11 mouse cellular contexts compared by ENCODE assay signal in the genomic region with DNA sequence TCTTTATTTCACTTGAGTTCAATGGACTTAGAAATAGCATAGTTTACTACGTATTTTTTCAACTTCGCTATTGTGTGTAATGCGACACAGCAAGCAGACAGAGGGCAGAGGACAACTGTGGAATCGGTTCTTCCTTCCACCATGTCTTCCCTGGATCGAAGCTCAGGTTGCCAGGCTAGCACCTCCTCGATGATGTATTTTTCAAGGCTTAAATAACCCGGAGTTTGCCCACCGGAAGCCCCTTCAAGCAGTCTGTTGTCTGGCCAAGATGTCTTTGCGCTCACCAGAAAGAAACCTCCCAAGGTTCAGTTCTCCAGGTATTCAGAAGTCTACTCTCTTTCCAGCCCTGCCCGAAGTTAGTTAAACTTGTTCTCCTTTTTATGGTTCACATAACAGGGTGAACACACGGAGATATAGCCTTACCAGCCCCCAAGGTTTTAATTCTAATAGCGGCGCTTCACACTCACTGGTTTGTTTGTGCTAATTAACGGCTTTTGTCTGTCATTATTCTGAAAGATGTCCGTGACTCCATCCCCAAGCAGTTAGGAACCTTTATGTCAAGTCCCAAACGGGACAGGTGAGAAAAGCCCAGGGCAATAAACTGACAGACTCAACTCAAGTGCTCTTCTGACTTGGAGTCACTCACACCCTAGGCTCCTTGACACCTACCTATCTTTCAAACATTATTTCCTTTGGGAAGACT. TPM values are rescaled to one million over a fixed set of nuclear protein-coding genes. Genes with fewer than 3 reads are reported as not detected.
DNase-seq lines count a peak whose midpoint lies in the region; ATAC-seq and TF ChIP-seq lines count a peak whose summit lies in the region.
"Had no signal": no experiment of that assay in that cellular context is flagged by ENCODE, and none has a peak within 500 bp of the region (broad histone marks: within the 10 kb centered on the region; RNA-seq: fewer than 3 reads in every experiment).

No protein-coding gene starts in this region.

- no peak for DNase-seq in heart, postnatal 4 days
- DNase-seq in kidney, adult 18-20 months = no peak
- peak; percentile 30 for DNase-seq in limb, embryonic 11.5 days (ENCODE audit: low spot score)
- DNase-seq in frontal cortex, postnatal 10 days (ENCODE audit: low spot score in 2 of 2) = no peak
- no peak for DNase-seq in midbrain, postnatal 0 days (ENCODE audit: low spot score)
- DNase-seq: cerebellum, adult 2 months had no signal

- 21% methylated on average over 16 of the region's 16 CpGs for WGBS in heart, embryonic 11.5 days (ENCODE audit: insufficient replicate concordance)
- 13% methylated on average over 16 of the region's 16 CpGs for WGBS in kidney, embryonic 14.5 days
- 11% methylated on average over 16 of the region's 16 CpGs for WGBS in limb, embryonic 11.5 days
- 25% methylated on average over 16 of the region's 16 CpGs for WGBS in midbrain, postnatal 0 days

- H3K27me3 ChIP-seq in heart, embryonic 11.5 days (ENCODE audit: control insufficient read depth, insufficient read depth, low read length) = peaks cover 73% of the 10 kb centered on the region
- peaks cover 76% of the 10 kb centered on the region for H3K27me3 ChIP-seq in kidney, embryonic 14.5 days (ENCODE audit: control insufficient read depth, insufficient read depth, low read length)
- H3K27me3 ChIP-seq in E14TG2a.4 (ENCODE audit: insufficient read depth, low read length) = peaks cover 65% of the 10 kb centered on the region
- H3K27me3 ChIP-seq in limb, embryonic 11.5 days (ENCODE audit: control insufficient read depth, insufficient read depth, low read length) = peaks cover 54% of the 10 kb centered on the region
- H3K27me3 ChIP-seq in midbrain, postnatal 0 days (ENCODE audit: insufficient read depth, low read length) = peaks cover 47% of the 10 kb centered on the region

- H3K4me1 ChIP-seq in heart, embryonic 11.5 days (ENCODE audit: control insufficient read depth, insufficient read depth, low read length) = no peaks in the 10 kb centered on the region; the same call in none of the 2 replicates
- 0 out of 2 replicates have a peak, but pooled peaks cover 4% of the 10 kb centered on the region for H3K4me1 ChIP-seq in kidney, embryonic 14.5 days (ENCODE audit: control insufficient read depth, insufficient read depth, low read length)
- peaks cover 42% of the 10 kb centered on the region for H3K4me1 ChIP-seq in E14TG2a.4 (replicated peaks; ENCODE audit: low read depth, low read length)
- peaks cover 14% of the 10 kb centered on the region for H3K4me1 ChIP-seq in limb, embryonic 11.5 days (ENCODE audit: control insufficient read depth, insufficient read depth, low read length)
- no peaks in the 10 kb centered on the region for H3K4me1 ChIP-seq in midbrain, postnatal 0 days (ENCODE audit: insufficient read depth, low read length)

- H3K9me3 ChIP-seq in heart, embryonic 11.5 days (replicated peaks; ENCODE audit: control insufficient read depth, low read length) = no peaks in the 10 kb centered on the region
- no peaks in the 10 kb centered on the region; the same call in 1 of the 2 replicates for H3K9me3 ChIP-seq in kidney, embryonic 14.5 days (ENCODE audit: control insufficient read depth, low read length)
- H3K9me3 ChIP-seq in E14TG2a.4 (ENCODE audit: low read length) = no peaks in the 10 kb centered on the region
- H3K9me3 ChIP-seq in limb, embryonic 11.5 days (ENCODE audit: control insufficient read depth, low read length) = no peaks in the 10 kb centered on the region; the same call in 1 of the 2 replicates
- no peaks in the 10 kb centered on the region for H3K9me3 ChIP-seq in midbrain, postnatal 0 days (ENCODE audit: low read length)
- H3K9me3 ChIP-seq: stomach, embryonic 15.5 days had no signal

- H3K4me2 ChIP-seq in heart, embryonic 11.5 days = peak overlapping the region; percentile 77
- H3K4me2 ChIP-seq in kidney, embryonic 14.5 days (replicated peaks; ENCODE audit: low read depth, low read length) = no peak overlapping the region
- no peak overlapping the region for H3K4me2 ChIP-seq in limb, embryonic 11.5 days (ENCODE audit: low read depth, severe bottlenecking)
- H3K4me2 ChIP-seq in midbrain, postnatal 0 days (ENCODE audit: low read depth, low read length, poor library complexity, severe bottlenecking) = no peak overlapping the region

- no peaks in the 10 kb centered on the region for H3K36me3 ChIP-seq in heart, embryonic 11.5 days (ENCODE audit: control insufficient read depth, insufficient read depth, low read length)
- H3K36me3 ChIP-seq in kidney, embryonic 14.5 days (ENCODE audit: control insufficient read depth, insufficient read depth, low read length) = no peaks in the 10 kb centered on the region
- H3K36me3 ChIP-seq in E14TG2a.4 (ENCODE audit: insufficient read depth, low read length) = peaks cover 7% of the 10 kb centered on the region; the same call in 1 of the 2 replicates
- H3K36me3 ChIP-seq in limb, embryonic 11.5 days (ENCODE audit: control insufficient read depth, insufficient read depth, low read length) = no peaks in the 10 kb centered on the region
- H3K36me3 ChIP-seq in midbrain, postnatal 0 days (ENCODE audit: insufficient read depth, low read length) = no peaks in the 10 kb centered on the region
- H3K36me3 ChIP-seq: stomach, embryonic 15.5 days had no signal

- no peak for ATAC-seq in heart, embryonic 11.5 days (replicated peaks; ENCODE audit: insufficient number of reproducible peaks, low FRiP score, low TSS enrichment)
- ATAC-seq in kidney, embryonic 14.5 days (ENCODE audit: low FRiP score, low TSS enrichment) = no peak
- ATAC-seq in limb, embryonic 11.5 days (ENCODE audit: insufficient number of reproducible peaks, low FRiP score, low TSS enrichment, low read depth) = no peak
- no peak for ATAC-seq in midbrain, postnatal 0 days (ENCODE audit: low FRiP score)
- ATAC-seq: activated CD4-positive, CD25-positive, alpha-beta regulatory T cell, adult 4 months had no signal

- no peak overlapping the region for H3K9ac ChIP-seq in heart, embryonic 11.5 days (ENCODE audit: low read depth, low read length)
- no peak overlapping the region for H3K9ac ChIP-seq in kidney, embryonic 14.5 days (ENCODE audit: low read depth, low read length)
- H3K9ac ChIP-seq in limb, embryonic 11.5 days (ENCODE audit: low read length) = no peak overlapping the region
- H3K9ac ChIP-seq in midbrain, postnatal 0 days (replicated peaks; ENCODE audit: low read length, poor library complexity, severe bottlenecking) = no peak overlapping the region
- H3K9ac ChIP-seq: stomach, embryonic 15.5 days had no signal

- H3K4me3 ChIP-seq in heart, embryonic 11.5 days (ENCODE audit: low read depth, low read length) = no peak overlapping the region; the same call in 1 of the 2 replicates
- H3K4me3 ChIP-seq in kidney, embryonic 14.5 days (ENCODE audit: low read length) = peak overlapping the region; percentile 57; the same call in 1 of the 2 replicates
- peak overlapping the region; percentile 93 for H3K4me3 ChIP-seq in E14TG2a.4 (replicated peaks; ENCODE audit: low read length)
- H3K4me3 ChIP-seq in limb, embryonic 11.5 days (ENCODE audit: low read depth, low read length) = no peak overlapping the region
- no peak overlapping the region for H3K4me3 ChIP-seq in midbrain, postnatal 0 days (ENCODE audit: low read depth, low read length)

- no peak overlapping the region for H3K27ac ChIP-seq in heart, embryonic 11.5 days (ENCODE audit: low read depth, low read length)
- H3K27ac ChIP-seq in kidney, embryonic 14.5 days (ENCODE audit: low read depth, low read length) = no peak overlapping the region
- no peak overlapping the region for H3K27ac ChIP-seq in limb, embryonic 11.5 days (replicated peaks; ENCODE audit: low read depth, low read length)
- no peak overlapping the region for H3K27ac ChIP-seq in midbrain, postnatal 0 days (ENCODE audit: low read depth, low read length)
- H3K27ac ChIP-seq: stomach, embryonic 15.5 days had no signal

- no peak for TF ChIP-seq CTCF in E14TG2a.4 (conservative IDR thresholded peaks at IDR 0.05; ENCODE audit: low read length)
- no peak for TF ChIP-seq CTCF in midbrain, postnatal 0 days (IDR thresholded peaks at IDR 0.05)

RNA-seq across cellular contexts. Expression of a gene that starts 1.6 kb away (rescaled TPM):
- 10.9 and 13.4 TPM in 2 replicates for polyA plus RNA-seq in heart, embryonic 11.5 days (2014; fragmentation: Nextera tagmentation; extraction: Ambion mirVana)
- total RNA-seq in heart, postnatal 4 days (2021) = 1 to 10 TPM; 7.3 to 9.1 TPM
- polyA plus RNA-seq in kidney, embryonic 14.5 days (2014; fragmentation: Nextera tagmentation; extraction: Ambion mirVana) = 11.5 and 11.6 TPM in 2 replicates
- 4.7 and 4.8 TPM in 2 replicates for polyA plus RNA-seq in limb, embryonic 11.5 days (2014; fragmentation: Nextera tagmentation; extraction: Ambion mirVana)
- 0.80 and 0.99 TPM in 2 replicates for total RNA-seq in midbrain, postnatal 0 days (2014; rRNA removed)
- polyA plus RNA-seq in midbrain, postnatal 0 days (2015; fragmentation: Nextera tagmentation; extraction: Ambion mirVana) = 2.8 and 3.5 TPM in 2 replicates

RNA-seq across cellular contexts. Expression of a gene that starts 56.8 kb away (rescaled TPM):
- polyA plus RNA-seq in heart, embryonic 11.5 days (2014; fragmentation: Nextera tagmentation; extraction: Ambion mirVana) = 54.1 and 56.6 TPM in 2 replicates
- total RNA-seq in heart, postnatal 4 days (2021) = 10 to 100 TPM; 36.8 to 41.7 TPM
- polyA plus RNA-seq in kidney, embryonic 14.5 days (2014; fragmentation: Nextera tagmentation; extraction: Ambion mirVana) = 49.4 and 79.4 TPM in 2 replicates
- 97.2 and 103 TPM in 2 replicates for polyA plus RNA-seq in limb, embryonic 11.5 days (2014; fragmentation: Nextera tagmentation; extraction: Ambion mirVana)
- total RNA-seq in midbrain, postnatal 0 days (2014; rRNA removed) = 6.2 and 7.5 TPM in 2 replicates
- polyA plus RNA-seq in midbrain, postnatal 0 days (2015; fragmentation: Nextera tagmentation; extraction: Ambion mirVana) = 2.9 and 3.3 TPM in 2 replicates

Comparison
In these comparisons a context has a peak if more than half of its experiments do, and no peak if none do; other contexts are left out.
1. H3K4me3 ChIP-seq: peak in kidney, embryonic 14.5 days (single experiment) and E14TG2a.4 (single experiment); none in heart, embryonic 11.5 days (single experiment), limb, embryonic 11.5 days (single experiment) and midbrain, postnatal 0 days (single experiment).
2. RNA of a gene that starts 56.8 kb away (polyA plus RNA-seq): 97.2 to 103 TPM in limb, embryonic 11.5 days, 49.4 to 79.4 TPM in kidney, embryonic 14.5 days and 54.1 to 56.6 TPM in heart, embryonic 11.5 days; 2.9 to 3.3 TPM in midbrain, postnatal 0 days; every median in the first group is over 10 times any median in the second.